Mouse (Mus musculus): ENCODE measurements at regions not wholly inside any gene's neighbourhood (a gene's known extent, or its start where the extent isn't known, plus 50 kb on each side); places are given as distances from the start of the nearest gene placed in this dataset.

- DNase-seq (ENCODE audit: low read depth, low spot score), result no peak
Observed at GRCm38 (mm10) chr2:51238131-51238931, 89.4 kb upstream of the Rnd3 start.

GRCm38 (mm10) chr2:51237451-51237850, 88.5 kb upstream of the Rnd3 start:
- no peak for DNase-seq (ENCODE audit: low read depth, low spot score)

GRCm38 (mm10) chr2:51236852-51237251, 87.9 kb upstream of the Rnd3 start:
- no peak for DNase-seq (ENCODE audit: low read depth, low spot score)

GRCm38 (mm10) chr2:51234427-51234826, 85.5 kb upstream of the Rnd3 start:
- no peak for DNase-seq (ENCODE audit: low read depth, low spot score)

- DNase-seq (ENCODE audit: low read depth, low spot score), result no peak
Observed at GRCm38 (mm10) chr2:51222851-51223250, 73.9 kb upstream of the Rnd3 start.

- DNase-seq (ENCODE audit: low read depth, low spot score), result no peak
Observed at GRCm38 (mm10) chr2:51219714-51220113, 70.8 kb upstream of the Rnd3 start.

GRCm38 (mm10) chr2:51207150-51208022, 58.5 kb upstream of the Rnd3 start:
- DNase-seq (ENCODE audit: low read depth, low spot score), result no peak

GRCm38 (mm10) chr2:51206332-51206731, 57.4 kb upstream of the Rnd3 start:
- no peak for DNase-seq (ENCODE audit: low read depth, low spot score)
